In genomic region chr13:51184896-51185295, GRCm38 (mm10) we compare ENCODE assay signal across 22 mouse cellular contexts. TPM values are rescaled to one million over a fixed set of nuclear protein-coding genes. Genes with fewer than 3 reads are reported as not detected.
DNase-seq lines count a peak whose midpoint lies in the region; ATAC-seq and TF ChIP-seq lines count a peak whose summit lies in the region.
"Had no signal": no experiment of that assay in that cellular context is flagged by ENCODE, and none has a peak within 500 bp of the region (broad histone marks: within the 10 kb centered on the region; RNA-seq: fewer than 3 reads in every experiment).

No protein-coding gene starts in this region.

- 42% methylated on average over 3 of the region's 3 CpGs for whole genome bisulfite sequencing in lung, embryonic 14.5 days
- 49% methylated on average over 3 of the region's 3 CpGs for WGBS in lung, embryonic 16.5 days
- 60% methylated on average over 3 of the region's 3 CpGs for WGBS in lung, adult 2 months
- WGBS in midbrain, embryonic 11.5 days: 82% methylated on average over 3 of the region's 3 CpGs
- 84% methylated on average over 3 of the region's 3 CpGs for WGBS in midbrain, embryonic 16.5 days

- no peaks in the 10 kb centered on the region for H3K36me3 ChIP-seq in lung, embryonic 14.5 days (ENCODE audit: insufficient read depth)
- no peaks in the 10 kb centered on the region for H3K36me3 ChIP-seq in lung, embryonic 16.5 days (ENCODE audit: control insufficient read depth, insufficient read depth, low read length)
- no peaks in the 10 kb centered on the region for H3K36me3 ChIP-seq in midbrain, embryonic 11.5 days (ENCODE audit: control insufficient read depth, insufficient read depth, low read length)
- H3K36me3 ChIP-seq in midbrain, embryonic 16.5 days (ENCODE audit: control insufficient read depth, insufficient read depth, low read length): no peaks in the 10 kb centered on the region
- H3K36me3 ChIP-seq: embryonic facial prominence, embryonic 13.5 days; embryonic facial prominence, embryonic 15.5 days; forebrain, embryonic 10.5 days; forebrain, embryonic 12.5 days had no signal

- no peak for ATAC-seq in lung, embryonic 14.5 days (ENCODE audit: insufficient read depth)
- peak; percentile 62; the same call in 1 of the 2 replicates for ATAC-seq in lung, embryonic 16.5 days (ENCODE audit: low read depth)
- no peak for ATAC-seq in midbrain, embryonic 11.5 days (ENCODE audit: low FRiP score)
- ATAC-seq in midbrain, embryonic 16.5 days: no peak
- ATAC-seq: forebrain, embryonic 14.5 days had no signal

- TF ChIP-seq CTCF in lung, embryonic 14.5 days (IDR thresholded peaks at IDR 0.05; ENCODE audit: low read depth): no peak
- no peak for TF ChIP-seq CTCF in lung, adult 2 months (IDR thresholded peaks at IDR 0.05; ENCODE audit: insufficient read depth, low read length)

- no peaks in the 10 kb centered on the region for H3K9me3 ChIP-seq in lung, embryonic 14.5 days (ENCODE audit: low read depth, low read length)
- H3K9me3 ChIP-seq in lung, embryonic 16.5 days (ENCODE audit: control insufficient read depth, low read length): no peaks in the 10 kb centered on the region
- no peaks in the 10 kb centered on the region; the same call in 1 of the 2 replicates for H3K9me3 ChIP-seq in midbrain, embryonic 11.5 days (ENCODE audit: control insufficient read depth, low read length)
- no peaks in the 10 kb centered on the region for H3K9me3 ChIP-seq in midbrain, embryonic 16.5 days (replicated peaks; ENCODE audit: control insufficient read depth, low read length, poor library complexity, severe bottlenecking)
- H3K9me3 ChIP-seq: embryonic facial prominence, embryonic 13.5 days; embryonic facial prominence, embryonic 15.5 days; forebrain, embryonic 10.5 days; forebrain, embryonic 12.5 days had no signal

- DNase-seq in lung, embryonic 14.5 days: peak; percentile 41
- DNase-seq in lung, postnatal 10 days: no peak
- no peak for DNase-seq in lung, adult 2 months
- DNase-seq in midbrain, embryonic 11.5 days (ENCODE audit: low spot score, missing footprints): peak; percentile 54
- DNase-seq: adrenal gland, adult 2 months; adrenal gland, postnatal 10 days; adrenal gland, postnatal 25 days; cerebellum, adult 11 months; cerebellum, adult 18-20 months; cerebellum, adult 8-10 months; cerebellum, adult 9-11 months; cerebellum, postnatal 14 days; cerebellum, postnatal 36 days; embryo, embryonic 11 days had no signal

- H3K4me1 ChIP-seq in lung, embryonic 14.5 days (ENCODE audit: insufficient read depth): no peaks in the 10 kb centered on the region
- no peaks in the 10 kb centered on the region for H3K4me1 ChIP-seq in lung, embryonic 16.5 days (replicated peaks; ENCODE audit: control insufficient read depth, insufficient read depth, low read length)
- no peaks in the 10 kb centered on the region; the same call in 1 of the 2 replicates for H3K4me1 ChIP-seq in lung, adult 2 months (ENCODE audit: control insufficient read depth, insufficient read depth, low read length)
- no peaks in the 10 kb centered on the region for H3K4me1 ChIP-seq in midbrain, embryonic 11.5 days (ENCODE audit: control insufficient read depth, insufficient read depth, low read length)
- no peaks in the 10 kb centered on the region for H3K4me1 ChIP-seq in midbrain, embryonic 16.5 days (ENCODE audit: control insufficient read depth, insufficient read depth, low read length)
- H3K4me1 ChIP-seq: embryonic facial prominence, embryonic 15.5 days; forebrain, embryonic 12.5 days had no signal

- no peaks in the 10 kb centered on the region for H3K27me3 ChIP-seq in lung, embryonic 14.5 days (ENCODE audit: insufficient read depth, low read length)
- H3K27me3 ChIP-seq in lung, embryonic 16.5 days (ENCODE audit: control insufficient read depth, insufficient read depth, low read depth, low read length): no peaks in the 10 kb centered on the region
- no peaks in the 10 kb centered on the region for H3K27me3 ChIP-seq in midbrain, embryonic 11.5 days (ENCODE audit: control insufficient read depth, insufficient read depth, low read length)
- H3K27me3 ChIP-seq in midbrain, embryonic 16.5 days (ENCODE audit: control insufficient read depth, insufficient read depth, low read depth, low read length): no peaks in the 10 kb centered on the region
- H3K27me3 ChIP-seq: embryonic facial prominence, embryonic 13.5 days; embryonic facial prominence, embryonic 15.5 days; forebrain, embryonic 12.5 days had no signal

- H3K4me3 ChIP-seq in lung, embryonic 14.5 days (ENCODE audit: low read depth, low read length): no peak overlapping the region
- H3K4me3 ChIP-seq in lung, embryonic 16.5 days (ENCODE audit: low read length): no peak overlapping the region
- no peak overlapping the region for H3K4me3 ChIP-seq in lung, adult 2 months (replicated peaks; ENCODE audit: extremely low read depth, low read depth, low read length)
- no peak overlapping the region for H3K4me3 ChIP-seq in midbrain, embryonic 11.5 days (ENCODE audit: low read depth, low read length)
- no peak overlapping the region for H3K4me3 ChIP-seq in midbrain, embryonic 16.5 days (ENCODE audit: low read depth, low read length)
- H3K4me3 ChIP-seq: embryonic facial prominence, embryonic 13.5 days; embryonic facial prominence, embryonic 15.5 days; erythroblast, embryonic 14.5 days; forebrain, embryonic 10.5 days; forebrain, embryonic 12.5 days had no signal

- no peak for TF ChIP-seq POLR2A in lung, adult 2 months (IDR thresholded peaks at IDR 0.05; ENCODE audit: borderline replicate concordance, extremely low read depth, low read depth, low read length)

- no peak overlapping the region for H3K4me2 ChIP-seq in lung, embryonic 14.5 days
- no peak overlapping the region for H3K4me2 ChIP-seq in lung, embryonic 16.5 days (ENCODE audit: low read depth, low read length)
- H3K4me2 ChIP-seq in midbrain, embryonic 11.5 days: no peak overlapping the region
- no peak overlapping the region for H3K4me2 ChIP-seq in midbrain, embryonic 16.5 days (ENCODE audit: low read length)
- H3K4me2 ChIP-seq: embryonic facial prominence, embryonic 13.5 days; embryonic facial prominence, embryonic 15.5 days; forebrain, embryonic 12.5 days had no signal

- no peak overlapping the region for H3K9ac ChIP-seq in lung, embryonic 14.5 days
- no peak overlapping the region for H3K9ac ChIP-seq in lung, embryonic 16.5 days (ENCODE audit: low read length)
- no peak overlapping the region for H3K9ac ChIP-seq in midbrain, embryonic 11.5 days (ENCODE audit: low read length)
- no peak overlapping the region for H3K9ac ChIP-seq in midbrain, embryonic 16.5 days (ENCODE audit: low read depth, low read length)
- H3K9ac ChIP-seq: embryonic facial prominence, embryonic 13.5 days; embryonic facial prominence, embryonic 15.5 days; forebrain, embryonic 12.5 days had no signal

- no peak overlapping the region for H3K27ac ChIP-seq in lung, embryonic 14.5 days (ENCODE audit: low read depth)
- H3K27ac ChIP-seq in lung, embryonic 16.5 days (ENCODE audit: low read length): no peak overlapping the region
- H3K27ac ChIP-seq in midbrain, embryonic 11.5 days (ENCODE audit: low read depth, low read length): no peak overlapping the region
- H3K27ac ChIP-seq in midbrain, embryonic 16.5 days (ENCODE audit: low read length): no peak overlapping the region
- H3K27ac ChIP-seq: embryonic facial prominence, embryonic 13.5 days; embryonic facial prominence, embryonic 15.5 days; forebrain, embryonic 10.5 days; forebrain, embryonic 12.5 days had no signal

RNA-seq across cellular contexts. Expression of gene Nxnl2, which starts 14.1 kb away (rescaled TPM):
- 0.72 and 2.4 TPM in 2 replicates for polyA plus RNA-seq in lung, embryonic 14.5 days (2014; fragmentation: Nextera tagmentation; extraction: Ambion mirVana)
- polyA plus RNA-seq in lung, embryonic 16.5 days (2015; fragmentation: Nextera tagmentation; extraction: Ambion mirVana): 2.0 and 3.2 TPM in 2 replicates
- polyA plus RNA-seq in lung, adult 2 months (2012; rRNA removed): 0.79 and 1.0 TPM in 2 replicates
- polyA plus RNA-seq in midbrain, embryonic 11.5 days (2014; fragmentation: Nextera tagmentation; extraction: Ambion mirVana): 0.29 and 0.51 TPM in 2 replicates
- 3.2 and 3.9 TPM in 2 replicates for polyA plus RNA-seq in midbrain, embryonic 16.5 days (2015; fragmentation: Nextera tagmentation; extraction: Ambion mirVana)
- polyA plus RNA-seq: erythroblast, embryonic 14.5 days had no signal

Comparison
In these comparisons a context has a peak if more than half of its experiments do, and no peak if none do; other contexts are left out.
1. DNase-seq: peak in lung, embryonic 14.5 days (single experiment) and midbrain, embryonic 11.5 days (single experiment); none in lung, postnatal 10 days (single experiment) and lung, adult 2 months (single experiment).